Comparison of ENCODE assay signal across 15 mouse cellular contexts in the genomic region with DNA sequence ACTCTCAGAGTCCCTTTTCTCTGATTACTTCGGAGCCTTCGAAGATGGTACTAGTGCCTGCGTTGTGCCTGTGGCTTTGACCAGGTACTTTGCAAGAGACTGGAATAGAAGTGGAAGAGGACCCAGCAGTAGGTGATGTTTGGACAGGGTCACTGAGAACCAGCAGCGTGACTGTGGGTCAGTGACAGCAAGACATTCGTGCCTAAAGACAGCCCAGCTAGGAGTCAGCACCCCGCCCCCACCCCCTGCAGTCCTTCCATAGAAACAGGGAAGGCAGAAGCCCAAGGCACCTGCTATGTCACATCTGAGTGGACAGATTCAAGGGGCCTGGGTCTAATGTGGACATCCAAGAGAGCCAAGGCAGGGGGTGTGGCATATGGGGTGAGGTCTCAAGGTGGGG.
A peak's percentile ranks its signal among the peaks of the same experiment; 100 is the strongest.
DNase-seq lines count a peak whose midpoint lies in the region; ATAC-seq and TF ChIP-seq lines count a peak whose summit lies in the region.
"Had no signal": no experiment of that assay in that cellular context is flagged by ENCODE, and none has a peak within 500 bp of the region (broad histone marks: within the 10 kb centered on the region; RNA-seq: fewer than 3 reads in every experiment).

No protein-coding gene starts in this region.

- no peaks in the 10 kb centered on the region for H3K27me3 ChIP-seq in forebrain, embryonic 11.5 days (ENCODE audit: control insufficient read depth, insufficient read depth, low read length)
- H3K27me3 ChIP-seq in forebrain, embryonic 16.5 days (replicated peaks; ENCODE audit: control insufficient read depth, insufficient read depth, low read length), result no peaks in the 10 kb centered on the region
- no peaks in the 10 kb centered on the region for H3K27me3 ChIP-seq in liver, postnatal 0 days (ENCODE audit: insufficient read depth, low read length)
- H3K27me3 ChIP-seq in liver, embryonic 11.5 days (replicated peaks; ENCODE audit: control insufficient read depth, insufficient read depth, low read length), result no peaks in the 10 kb centered on the region
- H3K27me3 ChIP-seq: heart, embryonic 15.5 days had no signal

- no peak overlapping the region for H3K9ac ChIP-seq in forebrain, embryonic 11.5 days (ENCODE audit: low read length)
- no peak overlapping the region for H3K9ac ChIP-seq in forebrain, embryonic 16.5 days (replicated peaks; ENCODE audit: low read depth, low read length)
- H3K9ac ChIP-seq in liver, postnatal 0 days (replicated peaks), result no peak overlapping the region
- no peak overlapping the region for H3K9ac ChIP-seq in liver, embryonic 11.5 days (ENCODE audit: low read depth, low read length)
- H3K9ac ChIP-seq: heart, embryonic 15.5 days had no signal

- no peaks in the 10 kb centered on the region for H3K4me1 ChIP-seq in forebrain, embryonic 11.5 days (replicated peaks; ENCODE audit: control insufficient read depth, insufficient read depth, low read length)
- H3K4me1 ChIP-seq in forebrain, embryonic 16.5 days (replicated peaks; ENCODE audit: control insufficient read depth, insufficient read depth, low read length), result no peaks in the 10 kb centered on the region; the same call in 1 of the 2 replicates
- no peaks in the 10 kb centered on the region for H3K4me1 ChIP-seq in liver, postnatal 0 days (ENCODE audit: insufficient read depth)
- H3K4me1 ChIP-seq in liver, embryonic 11.5 days (replicated peaks; ENCODE audit: control insufficient read depth, insufficient read depth, low read length), result no peaks in the 10 kb centered on the region
- H3K4me1 ChIP-seq: heart, embryonic 15.5 days had no signal

- no peak overlapping the region for H3K4me3 ChIP-seq in forebrain, embryonic 11.5 days (ENCODE audit: low read depth, low read length)
- no peak overlapping the region for H3K4me3 ChIP-seq in forebrain, embryonic 16.5 days (replicated peaks; ENCODE audit: low read length)
- H3K4me3 ChIP-seq in liver, postnatal 0 days (ENCODE audit: low read depth, low read length), result no peak overlapping the region
- no peak overlapping the region for H3K4me3 ChIP-seq in liver, embryonic 11.5 days (ENCODE audit: low read depth, low read length)
- H3K4me3 ChIP-seq: heart, adult 2 months; heart, embryonic 15.5 days had no signal

- no peaks in the 10 kb centered on the region for H3K9me3 ChIP-seq in forebrain, embryonic 11.5 days (ENCODE audit: control insufficient read depth, low read length)
- H3K9me3 ChIP-seq in forebrain, embryonic 16.5 days (ENCODE audit: control insufficient read depth, low read length), result no peaks in the 10 kb centered on the region
- no peaks in the 10 kb centered on the region for H3K9me3 ChIP-seq in liver, postnatal 0 days (ENCODE audit: low read length)
- H3K9me3 ChIP-seq in liver, embryonic 11.5 days (ENCODE audit: control insufficient read depth, low read length), result no peaks in the 10 kb centered on the region
- H3K9me3 ChIP-seq: heart, embryonic 15.5 days had no signal

- TF ChIP-seq CTCF in liver, postnatal 0 days (IDR thresholded peaks at IDR 0.05; ENCODE audit: low read depth), result no peak

- no peak for TF ChIP-seq EP300 in liver, postnatal 0 days (IDR thresholded peaks at IDR 0.05; ENCODE audit: low read depth)

- no peak overlapping the region for H3K27ac ChIP-seq in forebrain, embryonic 11.5 days (ENCODE audit: low read depth, low read length)
- no peak overlapping the region for H3K27ac ChIP-seq in forebrain, embryonic 16.5 days (ENCODE audit: low read length)
- H3K27ac ChIP-seq in liver, postnatal 0 days (ENCODE audit: low read depth), result no peak overlapping the region
- no peak overlapping the region for H3K27ac ChIP-seq in liver, embryonic 11.5 days (ENCODE audit: low read depth, low read length)
- H3K27ac ChIP-seq: heart, adult 2 months; heart, embryonic 15.5 days had no signal

- ATAC-seq in forebrain, embryonic 11.5 days (replicated peaks; ENCODE audit: low FRiP score), result no peak
- no peak for ATAC-seq in forebrain, embryonic 16.5 days
- no peak for ATAC-seq in liver, postnatal 0 days
- no peak for ATAC-seq in liver, embryonic 11.5 days (replicated peaks; ENCODE audit: low FRiP score)
- ATAC-seq: forebrain, embryonic 14.5 days had no signal

- DNase-seq in forebrain, embryonic 11.5 days (ENCODE audit: low spot score), result peak; percentile 29
- DNase-seq in liver, postnatal 0 days, result peak; percentile 9
- no peak for DNase-seq in liver, embryonic 11.5 days (ENCODE audit: low spot score)
- peak; percentile 38 for DNase-seq in testis, postnatal 10 days (ENCODE audit: low spot score)
- no peak for DNase-seq in testis, postnatal 14 days (ENCODE audit: low spot score)
- DNase-seq in gastrocnemius, adult 18-20 months (ENCODE audit: low spot score), result no peak
- DNase-seq: adrenal gland, postnatal 10 days; cerebellum, adult 11 months; cerebellum, adult 8-10 months; gastrocnemius, postnatal 10 days; heart, adult 2 months had no signal

- WGBS in forebrain, embryonic 11.5 days, result 72% methylated on average over 6 of the region's 6 CpGs
- WGBS in forebrain, embryonic 16.5 days, result 78% methylated on average over 6 of the region's 6 CpGs
- WGBS in liver, postnatal 0 days (ENCODE audit: insufficient replicate concordance), result 73% methylated on average over 6 of the region's 6 CpGs
- WGBS in liver, embryonic 11.5 days, result 82% methylated on average over 6 of the region's 6 CpGs

- H3K36me3 ChIP-seq in forebrain, embryonic 11.5 days (ENCODE audit: control insufficient read depth, insufficient read depth, low read length), result no peaks in the 10 kb centered on the region
- no peaks in the 10 kb centered on the region for H3K36me3 ChIP-seq in forebrain, embryonic 16.5 days (ENCODE audit: control insufficient read depth, insufficient read depth)
- H3K36me3 ChIP-seq in liver, postnatal 0 days (replicated peaks; ENCODE audit: insufficient read depth, low read length), result no peaks in the 10 kb centered on the region
- no peaks in the 10 kb centered on the region for H3K36me3 ChIP-seq in liver, embryonic 11.5 days (ENCODE audit: control insufficient read depth, insufficient read depth, low read length)
- H3K36me3 ChIP-seq: heart, embryonic 15.5 days had no signal

- no peak overlapping the region for H3K4me2 ChIP-seq in forebrain, embryonic 11.5 days (ENCODE audit: low read depth, low read length, severe bottlenecking)
- no peak overlapping the region for H3K4me2 ChIP-seq in forebrain, embryonic 16.5 days (ENCODE audit: low read length)
- H3K4me2 ChIP-seq in liver, postnatal 0 days (ENCODE audit: low read depth, low read length), result no peak overlapping the region
- H3K4me2 ChIP-seq in liver, embryonic 11.5 days, result no peak overlapping the region
- H3K4me2 ChIP-seq: heart, embryonic 11.5 days; heart, embryonic 15.5 days had no signal

Comparison
In these comparisons a context has a peak if more than half of its experiments do, and no peak if none do; other contexts are left out.
1. DNase-seq: peak in forebrain, embryonic 11.5 days (single experiment), liver, postnatal 0 days (single experiment) and testis, postnatal 10 days (single experiment); none in liver, embryonic 11.5 days (single experiment), testis, postnatal 14 days (single experiment) and gastrocnemius, adult 18-20 months (single experiment).